Mouse (Mus musculus) effector memory CD4-positive, alpha-beta T cell, adult 5 months (primary cell): ENCODE data around the gene Gm4744. TPM values are rescaled to one million over a fixed set of nuclear protein-coding genes. Genes with fewer than 3 reads are reported as not detected.

Source experiments
- polyA plus RNA-seq: library from polyadenylated mRNA; unstranded; fragments of 100-300 nt; shearing (Covaris generic); gene quantifications from one replicate; pipeline ENCODE4 v1.2.1, GENCODE M21; 2017

Gene Gm4744
- not detected for polyA plus RNA-seq

GRCm38 (mm10) chr6:40951770-40952169, at the start of gene Gm4744:
TSS of gene Gm4744 (minus strand) at chr6:40951870.

GRCm38 (mm10) chr6:40999379-40999778, 47.7 kb upstream of the Gm4744 start, which contains the start of gene Gm2663:
TSS of gene Gm2663 (minus strand) at chr6:40999479.

DNA sequence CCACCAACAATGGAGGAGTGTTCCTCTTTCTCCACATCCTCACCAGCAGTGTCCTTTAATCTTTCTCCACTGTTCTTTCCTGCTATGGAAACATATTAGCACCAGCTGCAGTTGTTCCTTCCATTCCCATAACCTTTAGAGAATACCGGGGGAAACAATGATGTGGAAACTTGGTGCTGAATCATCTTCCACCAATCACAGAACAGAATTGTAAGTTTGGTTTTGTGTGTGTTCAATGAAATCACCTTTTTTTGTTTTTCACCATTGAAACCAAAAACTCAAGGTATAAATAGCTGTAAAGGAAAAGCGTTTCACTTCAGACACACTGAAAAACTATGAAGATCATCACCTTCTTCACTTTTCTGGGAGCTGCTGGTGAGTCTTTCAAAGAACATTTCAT, 12.8 kb upstream of the Gm4744 start, which contains the start of gene 1810009J06Rik:
Gene 1810009J06Rik (plus strand): TSS at position 301 of the 400 bp plus-strand sequence.

DNA sequence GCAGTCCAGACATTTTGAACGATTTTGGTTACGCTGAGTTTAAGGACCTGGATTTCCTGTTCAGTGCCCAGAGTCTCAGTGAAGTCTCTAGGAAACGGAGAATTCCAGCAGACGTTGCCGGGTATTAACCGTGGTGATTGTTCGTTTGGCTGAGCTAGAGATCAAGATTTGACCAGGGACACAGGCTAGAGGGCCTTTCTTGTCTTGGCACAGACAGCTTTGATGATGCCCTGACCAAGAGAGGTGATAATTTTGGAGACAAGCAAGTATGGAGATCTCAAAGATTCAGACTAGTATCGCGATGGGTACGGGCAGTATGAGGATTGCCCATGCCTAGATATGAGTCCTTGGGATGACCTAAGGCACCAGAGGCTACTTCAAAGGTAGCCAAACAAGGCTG, 11.2 kb downstream of the Gm4744 start, which contains the start of gene 1700074P13Rik:
Gene 1700074P13Rik (minus strand): TSS at position 101 of the 400 bp plus-strand sequence.

DNA sequence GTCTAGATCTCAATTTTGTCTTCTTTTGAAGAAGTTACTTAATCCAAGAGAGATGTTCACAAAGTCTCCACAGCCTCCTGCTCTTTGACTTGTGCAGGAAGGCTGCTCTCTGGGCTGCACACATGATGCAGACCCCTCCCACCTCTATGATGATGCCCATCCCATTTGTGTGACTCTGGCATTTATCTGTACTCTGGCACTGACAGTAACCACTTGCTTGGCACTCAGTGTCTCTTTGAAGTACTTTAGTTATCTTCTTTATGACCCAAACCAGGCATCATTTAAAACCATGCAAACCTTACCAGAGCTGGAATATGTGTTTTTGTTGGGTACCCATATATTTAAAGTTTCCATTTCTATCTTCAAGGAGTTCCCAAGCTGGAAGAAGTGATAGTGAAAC, 51.4 kb downstream of the Gm4744 start, which contains the start of gene Prss58:
Gene Prss58 (minus strand): TSS at position 101 of the 400 bp plus-strand sequence.

Other genes with a start within 250 kb of the Gm4744 start
- gene Moxd2, start 64.4 kb downstream of the Gm4744 start, polyA plus RNA-seq, result not detected
- not detected for gene Prss58, start 51.5 kb downstream of the Gm4744 start, polyA plus RNA-seq
- not detected for gene 1700074P13Rik, start 11.3 kb downstream of the Gm4744 start, polyA plus RNA-seq
- not detected for gene 1810009J06Rik, start 12.9 kb upstream of the Gm4744 start, polyA plus RNA-seq
- 1.8 TPM for gene Gm2663, start 47.6 kb upstream of the Gm4744 start, polyA plus RNA-seq
- gene 2210010C04Rik, start 83.6 kb upstream of the Gm4744 start, polyA plus RNA-seq, result not detected